ENCODE assay signal across 8 mouse cellular contexts in the genomic region with DNA sequence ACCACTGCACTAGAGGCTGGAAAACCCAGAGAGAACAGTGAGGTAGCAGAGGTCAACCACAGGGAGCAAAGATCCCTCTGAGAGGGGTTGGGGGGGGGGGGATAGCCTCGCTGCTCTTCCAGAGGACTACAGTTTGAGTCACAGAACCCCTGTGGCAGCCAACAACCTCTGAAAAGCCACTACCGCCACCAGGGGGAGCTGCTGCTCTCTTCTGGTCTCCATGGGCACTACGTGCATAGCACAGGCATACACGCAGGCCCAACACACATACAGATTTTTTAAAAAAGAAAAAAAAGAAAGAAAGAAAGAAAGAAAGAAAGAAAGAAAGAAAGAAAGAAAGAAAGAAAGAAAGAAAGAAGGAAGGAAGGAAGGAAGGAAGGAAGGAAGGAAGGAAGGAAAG. TPM values are rescaled to one million over a fixed set of nuclear protein-coding genes. Genes with fewer than 3 reads are reported as not detected.
DNase-seq lines count a peak whose midpoint lies in the region; ATAC-seq and TF ChIP-seq lines count a peak whose summit lies in the region.

No protein-coding gene starts in this region.

- 22% methylated on average over 4 of the region's 4 CpGs for WGBS in kidney, embryonic 16.5 days
- 29% methylated on average over 4 of the region's 4 CpGs for WGBS in forebrain, embryonic 10.5 days
- 20% methylated on average over 4 of the region's 4 CpGs for WGBS in limb, embryonic 11.5 days
- WGBS in olfactory bulb, adult 2 months, result 34% methylated on average over 4 of the region's 4 CpGs
- WGBS in thymus, adult 2 months, result 9% methylated on average over 4 of the region's 4 CpGs

- H3K9me3 ChIP-seq in kidney, embryonic 16.5 days (ENCODE audit: low read length), result no peaks in the 10 kb centered on the region
- H3K9me3 ChIP-seq in forebrain, embryonic 10.5 days, result no peaks in the 10 kb centered on the region
- no peaks in the 10 kb centered on the region for H3K9me3 ChIP-seq in limb, embryonic 11.5 days (ENCODE audit: control insufficient read depth, low read length)

- TF ChIP-seq POLR2A in bone marrow macrophage, adult 2 months (IDR thresholded peaks at IDR 0.05; ENCODE audit: borderline replicate concordance, low read depth, low read length), result no peak
- no peak for TF ChIP-seq POLR2A in olfactory bulb, adult 2 months (IDR thresholded peaks at IDR 0.05; ENCODE audit: insufficient read depth, low read depth, low read length)
- TF ChIP-seq POLR2A in thymus, adult 2 months (IDR thresholded peaks at IDR 0.05; ENCODE audit: control insufficient read depth, extremely low read depth, insufficient read depth, low read length, poor library complexity), result no peak

- no peaks in the 10 kb centered on the region for H3K36me3 ChIP-seq in kidney, embryonic 16.5 days (ENCODE audit: insufficient read depth, low read length)
- no peaks in the 10 kb centered on the region for H3K36me3 ChIP-seq in forebrain, embryonic 10.5 days (replicated peaks)
- no peaks in the 10 kb centered on the region for H3K36me3 ChIP-seq in limb, embryonic 11.5 days (ENCODE audit: control insufficient read depth, insufficient read depth, low read length)
- no peaks in the 10 kb centered on the region for H3K36me3 ChIP-seq in thymus, adult 2 months (ENCODE audit: control insufficient read depth, insufficient read depth, low read length)

- ATAC-seq in kidney, embryonic 16.5 days (ENCODE audit: low FRiP score, low TSS enrichment), result no peak
- peak; percentile 83 to 86 for ATAC-seq in hematopoietic stem cell, adult 5-6 weeks (replicated peaks in 1 of 2; ENCODE audit: insufficient read depth in 1 of 2, low FRiP score in 2 of 2, low TSS enrichment in 1 of 2, low read depth in 1 of 2, poor library complexity in 2 of 2, severe bottlenecking in 2 of 2)
- no peak for ATAC-seq in limb, embryonic 11.5 days (ENCODE audit: insufficient number of reproducible peaks, low FRiP score, low TSS enrichment, low read depth)

- H3K4me2 ChIP-seq in kidney, embryonic 16.5 days (replicated peaks; ENCODE audit: low read depth, low read length), result no peak overlapping the region
- H3K4me2 ChIP-seq in limb, embryonic 11.5 days (ENCODE audit: low read depth, severe bottlenecking), result no peak overlapping the region

- H3K4me3 ChIP-seq in kidney, embryonic 16.5 days (ENCODE audit: low read length), result no peak overlapping the region
- no peak overlapping the region for H3K4me3 ChIP-seq in bone marrow macrophage, adult 2 months (ENCODE audit: insufficient read depth, low read length)
- H3K4me3 ChIP-seq in forebrain, embryonic 10.5 days, result no peak overlapping the region
- H3K4me3 ChIP-seq in limb, embryonic 11.5 days (ENCODE audit: low read depth, low read length), result no peak overlapping the region
- no peak overlapping the region for H3K4me3 ChIP-seq in olfactory bulb, adult 2 months (ENCODE audit: insufficient read depth, low read depth, low read length)
- H3K4me3 ChIP-seq in thymus, adult 2 months (ENCODE audit: control insufficient read depth, insufficient read depth, low read length), result no peak overlapping the region

- H3K9ac ChIP-seq in kidney, embryonic 16.5 days (replicated peaks; ENCODE audit: low read length), result no peak overlapping the region
- no peak overlapping the region for H3K9ac ChIP-seq in limb, embryonic 11.5 days (ENCODE audit: low read length)

- no peaks in the 10 kb centered on the region for H3K27me3 ChIP-seq in kidney, embryonic 16.5 days (ENCODE audit: insufficient read depth, low read length)
- no peaks in the 10 kb centered on the region for H3K27me3 ChIP-seq in forebrain, embryonic 10.5 days (ENCODE audit: poor library complexity, severe bottlenecking)
- no peaks in the 10 kb centered on the region for H3K27me3 ChIP-seq in limb, embryonic 11.5 days (ENCODE audit: control insufficient read depth, insufficient read depth, low read length)
- no peaks in the 10 kb centered on the region for H3K27me3 ChIP-seq in thymus, adult 2 months (ENCODE audit: control insufficient read depth, insufficient read depth, low read length)

- TF ChIP-seq CTCF in bone marrow macrophage, adult 2 months (IDR thresholded peaks at IDR 0.05; ENCODE audit: low read depth, low read length), result peak; percentile 75
- peak; percentile 32; the same call in 1 of the 2 replicates for TF ChIP-seq CTCF in olfactory bulb, adult 2 months (IDR thresholded peaks at IDR 0.05; ENCODE audit: insufficient read depth, low read depth, low read length)
- TF ChIP-seq CTCF in thymus, adult 2 months (IDR thresholded peaks at IDR 0.05; ENCODE audit: borderline replicate concordance, control insufficient read depth, extremely low read depth, insufficient read depth, low read length, poor library complexity), result peak; percentile 85

- H3K27ac ChIP-seq in kidney, embryonic 16.5 days (ENCODE audit: low read length), result no peak overlapping the region
- H3K27ac ChIP-seq in bone marrow macrophage, adult 2 months (ENCODE audit: insufficient read depth, low read depth, low read length), result no peak overlapping the region
- no peak overlapping the region for H3K27ac ChIP-seq in forebrain, embryonic 10.5 days
- no peak overlapping the region for H3K27ac ChIP-seq in limb, embryonic 11.5 days (replicated peaks; ENCODE audit: low read depth, low read length)
- no peak overlapping the region for H3K27ac ChIP-seq in olfactory bulb, adult 2 months (ENCODE audit: insufficient read depth, low read depth, low read length)
- H3K27ac ChIP-seq in thymus, adult 2 months (ENCODE audit: control insufficient read depth, insufficient read depth, low read length), result no peak overlapping the region

- no peaks in the 10 kb centered on the region for H3K4me1 ChIP-seq in kidney, embryonic 16.5 days (ENCODE audit: insufficient read depth, low read length)
- H3K4me1 ChIP-seq in bone marrow macrophage, adult 2 months (ENCODE audit: control insufficient read depth, insufficient read depth, low read length), result no peaks in the 10 kb centered on the region
- no peaks in the 10 kb centered on the region for H3K4me1 ChIP-seq in forebrain, embryonic 10.5 days
- 0 out of 2 replicates have a peak, but pooled peaks cover 3% of the 10 kb centered on the region for H3K4me1 ChIP-seq in limb, embryonic 11.5 days (ENCODE audit: control insufficient read depth, insufficient read depth, low read length)
- no peaks in the 10 kb centered on the region for H3K4me1 ChIP-seq in olfactory bulb, adult 2 months (ENCODE audit: control insufficient read depth, insufficient read depth, low read length)
- H3K4me1 ChIP-seq in thymus, adult 2 months (replicated peaks; ENCODE audit: control insufficient read depth, insufficient read depth, low read length), result no peaks in the 10 kb centered on the region

- peak; percentile 84 for DNase-seq in kidney, adult 18-20 months
- DNase-seq in forebrain, embryonic 10.5 days (ENCODE audit: extremely low spot score, low spot score), result peak; percentile 68
- peak; percentile 80 for DNase-seq in limb, embryonic 11.5 days (ENCODE audit: low spot score)
- DNase-seq in thymus, adult 2 months, result peak; percentile 88

RNA-seq across cellular contexts. Expression of a gene that starts 12.4 kb away (rescaled TPM):
- polyA plus RNA-seq in kidney, embryonic 16.5 days (2015; fragmentation: Nextera tagmentation; extraction: Ambion mirVana), result 4.8 and 5.6 TPM in 2 replicates
- polyA plus RNA-seq in bone marrow macrophage, adult 2 months (2012; ENCODE audit: insufficient read depth, insufficient read length, missing spikeins), result 0.29 TPM in 1 of 2 replicates, not detected in the other
- polyA plus RNA-seq in forebrain, embryonic 10.5 days (2016; fragmentation: Nextera tagmentation; extraction: Ambion mirVana), result 4.6 and 5.1 TPM in 2 replicates
- total RNA-seq in hematopoietic stem cell, adult 5-6 weeks (2017), result 4.4 and 6.1 TPM in 2 replicates
- 13.8 and 14.0 TPM in 2 replicates for polyA plus RNA-seq in limb, embryonic 11.5 days (2014; fragmentation: Nextera tagmentation; extraction: Ambion mirVana)
- not detected in 2 replicates for polyA plus RNA-seq in olfactory bulb, adult 2 months (2012; ENCODE audit: insufficient read depth, insufficient read length, low replicate concordance, missing spikeins)
- 132 and 204 TPM in 2 replicates for polyA plus RNA-seq in thymus, adult 2 months (2012; rRNA removed)

RNA-seq across cellular contexts. Expression of a gene that starts 36.3 kb away (rescaled TPM):
- polyA plus RNA-seq in kidney, embryonic 16.5 days (2015; fragmentation: Nextera tagmentation; extraction: Ambion mirVana), result 305 and 320 TPM in 2 replicates
- polyA plus RNA-seq in bone marrow macrophage, adult 2 months (2012; ENCODE audit: insufficient read depth, insufficient read length, missing spikeins), result 270 and 275 TPM in 2 replicates
- 234 and 239 TPM in 2 replicates for polyA plus RNA-seq in forebrain, embryonic 10.5 days (2016; fragmentation: Nextera tagmentation; extraction: Ambion mirVana)
- 71.6 and 116 TPM in 2 replicates for total RNA-seq in hematopoietic stem cell, adult 5-6 weeks (2017)
- polyA plus RNA-seq in limb, embryonic 11.5 days (2014; fragmentation: Nextera tagmentation; extraction: Ambion mirVana), result 277 and 294 TPM in 2 replicates
- polyA plus RNA-seq in olfactory bulb, adult 2 months (2012; ENCODE audit: insufficient read depth, insufficient read length, low replicate concordance, missing spikeins), result not detected in 2 replicates
- 39.4 and 41.5 TPM in 2 replicates for polyA plus RNA-seq in thymus, adult 2 months (2012; rRNA removed)

RNA-seq across cellular contexts. Expression of a gene that starts 50.3 kb away (rescaled TPM):
- polyA plus RNA-seq in kidney, embryonic 16.5 days (2015; fragmentation: Nextera tagmentation; extraction: Ambion mirVana), result 6.6 TPM in 2 replicates
- 5.7 and 6.9 TPM in 2 replicates for polyA plus RNA-seq in bone marrow macrophage, adult 2 months (2012; ENCODE audit: insufficient read depth, insufficient read length, missing spikeins)
- 9.1 and 9.5 TPM in 2 replicates for polyA plus RNA-seq in forebrain, embryonic 10.5 days (2016; fragmentation: Nextera tagmentation; extraction: Ambion mirVana)
- total RNA-seq in hematopoietic stem cell, adult 5-6 weeks (2017), result 10.3 and 40.9 TPM in 2 replicates
- polyA plus RNA-seq in limb, embryonic 11.5 days (2014; fragmentation: Nextera tagmentation; extraction: Ambion mirVana), result 10.4 and 10.8 TPM in 2 replicates
- polyA plus RNA-seq in olfactory bulb, adult 2 months (2012; ENCODE audit: insufficient read depth, insufficient read length, low replicate concordance, missing spikeins), result not detected in 2 replicates
- 15.7 and 20.9 TPM in 2 replicates for polyA plus RNA-seq in thymus, adult 2 months (2012; rRNA removed)

Comparison
In these comparisons a context has a peak if more than half of its experiments do, and no peak if none do; other contexts are left out.
1. ATAC-seq: peak in hematopoietic stem cell, adult 5-6 weeks (2 of 2); none in kidney, embryonic 16.5 days (single experiment) and limb, embryonic 11.5 days (single experiment).
2. CTCF ChIP-seq: peak in every context shown above with its lines; median percentile 85 in thymus, adult 2 months; 75 in bone marrow macrophage, adult 2 months; 32 in olfactory bulb, adult 2 months.
3. Peak in every context shown above with its lines, with median percentiles within 50 percentile points of each other: DNase-seq.